Mouse (Mus musculus) lung, postnatal 14 days (tissue): ENCODE data around the gene En1.

ENCODE experiments used
- DNase-seq: peaks from one replicate; pipeline ENCODE4 v3.0.0; 2021

Gene En1

GRCm38 (mm10) chr1:120600516-120601252 is 1.5 kb upstream of the En1 start:
- DNase-seq: no peak

GRCm38 (mm10) chr1:120601253-120601836 is 873 bp upstream of the En1 start:
- DNase-seq: no peak

- no peak for DNase-seq
These were observed 848 bp downstream of the En1 start for GRCm38 (mm10) chr1:120602876-120603655.

GRCm38 (mm10) chr1:120603656-120604051 is 1.4 kb downstream of the En1 start:
- DNase-seq: no peak

GRCm38 (mm10) chr1:120604431-120605142 is 2.4 kb downstream of the En1 start:
- DNase-seq: no peak

- no peak for DNase-seq
These were observed 2.9 kb downstream of the En1 start for GRCm38 (mm10) chr1:120605143-120605435.

GRCm38 (mm10) chr1:120605521-120606310 is 3.5 kb downstream of the En1 start:
- no peak for DNase-seq

- peak; percentile 3 for DNase-seq
These were observed 4.7 kb downstream of the En1 start for GRCm38 (mm10) chr1:120606641-120607575.

- no peak for DNase-seq
These were observed 5.6 kb downstream of the En1 start for GRCm38 (mm10) chr1:120607576-120608400.

GRCm38 (mm10) chr1:120608461-120608860 is 6.2 kb downstream of the En1 start:
- no peak for DNase-seq

GRCm38 (mm10) chr1:120609611-120610010 is 7.4 kb downstream of the En1 start:
- DNase-seq: no peak

- no peak for DNase-seq
These were observed 11.5 kb downstream of the En1 start for GRCm38 (mm10) chr1:120613461-120614306.

- DNase-seq: no peak
These were observed 12.3 kb downstream of the En1 start for GRCm38 (mm10) chr1:120614307-120615100.

GRCm38 (mm10) chr1:120615521-120615920 is 13.3 kb downstream of the En1 start:
- DNase-seq: no peak

- no peak for DNase-seq
These were observed 13.7 kb downstream of the En1 start for GRCm38 (mm10) chr1:120615927-120616326.

GRCm38 (mm10) chr1:120621383-120621782 is 19.2 kb downstream of the En1 start:
- no peak for DNase-seq

- DNase-seq: no peak
These were observed 24.9 kb downstream of the En1 start for GRCm38 (mm10) chr1:120626930-120627621.

GRCm38 (mm10) chr1:120627622-120628001 is 25.4 kb downstream of the En1 start:
- DNase-seq: no peak
